Mouse (Mus musculus) CD4-positive helper T cell, adult 2 months (primary cell): ENCODE data around the gene Bola1.

Experiments used
- DNase-seq: peaks from one replicate; pipeline ENCODE4 v3.0.0-alpha.2; 2012; ENCODE audit warnings: low read depth, missing footprints, low spot score

The Bola1 gene

GRCm38 (mm10) chr3:96219661-96220130, at the start of gene Bola1, which contains the start of gene Hist2h2ab:
Gene Bola1, minus strand, starts transcription at chr3:96219709.
Gene Hist2h2ab, plus strand, starts transcription at chr3:96219865.
- DNase-seq: peak; percentile 92

- DNase-seq: peak; percentile 74
Observed at GRCm38 (mm10) chr3:96268776-96269378, 49.4 kb upstream of the Bola1 start.

DNA sequence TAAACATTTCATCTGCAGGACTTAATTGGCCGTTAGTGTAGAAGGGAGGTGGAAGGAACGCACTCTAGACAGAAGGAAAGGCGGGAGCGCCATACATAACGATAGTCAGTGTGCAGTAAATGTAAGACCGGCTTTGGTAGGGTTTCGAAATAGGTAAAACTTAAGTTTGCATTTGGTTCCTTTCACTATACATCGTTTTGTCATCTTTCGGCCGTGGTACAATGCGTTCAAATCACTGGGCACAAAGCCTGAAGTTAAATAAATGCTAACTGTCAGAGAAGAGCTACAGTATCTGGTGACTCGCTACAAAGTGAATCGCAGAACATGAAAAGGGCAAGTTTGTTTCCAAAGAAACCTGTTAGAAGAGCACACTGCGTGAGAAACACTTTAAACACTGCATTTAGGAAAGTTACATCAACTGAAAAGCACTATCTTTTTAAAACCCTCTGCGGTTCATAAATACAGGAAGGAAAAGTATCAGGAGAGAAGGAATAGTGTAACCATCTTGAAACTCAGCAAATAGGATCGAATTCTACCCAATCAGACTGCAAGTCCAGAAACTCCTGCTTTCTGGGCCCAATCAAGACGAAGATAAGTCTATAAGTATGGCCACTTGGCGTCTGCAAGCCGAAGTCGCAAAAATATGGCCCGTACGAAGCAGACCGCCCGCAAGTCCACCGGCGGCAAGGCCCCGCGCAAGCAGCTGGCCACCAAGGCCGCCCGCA, 48.7 kb upstream of the Bola1 start, which contains the start of gene Hist2h3b:
TSS of gene Hist2h3b (plus strand) at position 604 of the 725 bp plus-strand sequence.
- DNase-seq: peak; percentile 83

DNA sequence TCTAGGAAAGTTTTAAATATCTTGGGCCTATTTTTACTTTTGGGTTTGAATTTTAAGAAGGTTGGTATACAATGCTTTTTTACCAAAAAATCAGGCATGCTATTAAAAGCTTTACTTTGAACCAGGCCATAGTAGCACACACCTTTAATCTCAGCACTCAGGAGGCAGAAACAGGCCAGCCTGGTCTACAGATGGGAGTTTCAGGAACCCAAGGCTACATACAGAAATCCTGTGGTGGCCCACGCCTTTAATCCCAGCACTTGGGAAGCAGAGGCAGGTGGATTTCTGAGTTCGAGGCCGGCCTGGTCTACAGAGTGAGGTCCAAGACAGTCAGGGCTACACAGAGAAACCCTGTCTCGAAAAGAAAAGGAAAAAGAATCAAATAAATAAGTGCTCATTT, 48.0 kb upstream of the Bola1 start:
- no peak for DNase-seq

DNA sequence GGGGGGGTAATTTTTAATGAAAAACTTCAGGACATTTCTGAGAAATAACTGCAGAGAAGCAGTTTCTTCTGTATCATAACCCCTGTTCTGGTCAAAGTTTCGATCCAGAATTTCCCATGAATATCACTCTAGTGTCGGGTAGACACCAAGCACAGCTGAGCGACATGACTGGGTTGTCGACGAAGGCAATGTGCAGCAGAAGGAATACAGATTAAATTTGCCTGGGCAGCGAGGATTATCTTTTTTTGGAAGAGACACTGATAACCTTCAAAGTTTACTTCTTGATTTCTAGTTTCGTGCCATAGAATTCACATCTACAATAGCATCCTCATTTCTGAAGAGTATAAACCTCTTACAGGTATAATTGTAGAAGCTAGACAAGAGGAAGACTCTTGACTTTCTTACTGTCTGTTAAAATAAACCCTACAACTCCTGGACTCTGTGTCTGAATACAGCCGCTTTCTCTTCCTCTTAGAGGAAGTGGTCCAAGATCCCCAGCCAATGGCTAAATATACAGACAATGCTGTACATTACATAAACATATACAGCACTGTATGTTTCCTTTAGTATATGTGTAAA, 46.7 kb upstream of the Bola1 start:
- DNase-seq: no peak

DNA sequence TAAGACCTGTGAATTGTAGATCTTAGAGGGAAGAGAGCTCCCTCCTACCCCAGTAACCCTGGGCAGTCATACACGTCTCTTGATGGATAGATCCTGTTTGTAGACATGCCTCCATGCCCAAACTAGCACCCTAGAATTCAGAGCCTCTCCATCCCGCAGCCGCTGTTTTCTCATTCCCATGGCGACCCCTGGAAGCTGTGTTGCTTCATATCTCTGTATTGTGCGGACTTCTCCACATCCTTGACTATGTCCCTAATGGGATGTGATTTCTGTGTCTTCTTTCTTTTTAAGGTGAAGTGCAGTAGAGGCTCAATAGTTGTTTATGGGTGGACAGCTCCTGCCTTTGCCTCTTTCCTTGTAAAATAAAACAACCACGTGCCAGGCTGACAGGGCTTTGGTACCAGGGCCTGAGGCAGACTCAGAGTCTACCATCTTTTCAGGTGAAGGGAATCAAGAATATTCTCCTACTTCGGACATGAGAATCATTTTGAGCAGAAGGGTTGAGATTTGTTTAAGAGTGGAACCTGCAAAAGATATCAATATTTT, 45.0 kb upstream of the Bola1 start:
- no peak for DNase-seq

DNA sequence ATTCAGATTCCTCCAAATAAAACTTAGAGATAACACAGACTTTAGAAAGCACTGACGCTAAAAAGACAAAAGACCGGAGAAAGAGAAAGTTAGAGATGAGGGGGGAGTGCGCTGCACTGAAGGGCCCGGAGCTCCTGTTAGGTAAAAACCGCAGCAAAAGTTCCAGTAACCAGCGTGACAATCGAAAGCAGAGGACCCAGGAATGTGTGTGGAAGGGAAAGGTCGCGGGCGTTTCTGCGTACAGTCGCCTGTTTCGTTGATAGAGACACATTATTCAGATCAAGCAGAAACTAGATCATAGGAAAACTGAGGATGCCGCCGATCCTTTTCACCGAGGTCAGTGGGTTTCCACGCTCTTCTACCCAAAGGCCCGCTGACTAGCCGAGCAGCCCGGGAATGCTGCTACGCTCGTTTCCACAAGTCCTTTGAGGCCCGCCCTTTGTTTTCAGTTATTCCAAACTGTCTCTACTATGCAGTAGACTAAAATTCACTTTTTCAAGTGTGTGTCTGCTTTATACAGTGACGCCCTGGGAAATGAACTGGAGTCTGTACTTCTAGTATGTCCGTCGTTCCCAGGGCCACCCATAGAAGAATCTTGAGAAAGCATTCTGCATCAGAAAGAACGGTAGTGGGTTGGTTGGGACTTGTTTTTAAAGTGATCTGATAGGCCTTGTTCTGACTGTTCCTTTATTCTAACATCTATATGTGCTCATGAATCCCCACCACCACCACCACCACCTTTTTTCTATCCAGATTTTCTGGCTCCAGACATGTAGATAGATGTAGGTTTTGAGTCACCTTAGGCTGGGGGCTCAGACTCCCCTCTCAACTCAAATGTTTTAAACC, 44.3 kb upstream of the Bola1 start:
- DNase-seq: no peak

GRCm38 (mm10) chr3:96262979-96263550, 43.6 kb upstream of the Bola1 start, which contains the start of gene Hist2h4:
Gene Hist2h4, minus strand, starts transcription at chr3:96263311.
- DNase-seq: peak; percentile 95

GRCm38 (mm10) chr3:96262216-96262875, 42.8 kb upstream of the Bola1 start:
- peak; percentile 81 for DNase-seq

GRCm38 (mm10) chr3:96261623-96262022, 42.1 kb upstream of the Bola1 start:
- no peak for DNase-seq

GRCm38 (mm10) chr3:96260220-96260619, 40.7 kb upstream of the Bola1 start:
- no peak for DNase-seq

DNA sequence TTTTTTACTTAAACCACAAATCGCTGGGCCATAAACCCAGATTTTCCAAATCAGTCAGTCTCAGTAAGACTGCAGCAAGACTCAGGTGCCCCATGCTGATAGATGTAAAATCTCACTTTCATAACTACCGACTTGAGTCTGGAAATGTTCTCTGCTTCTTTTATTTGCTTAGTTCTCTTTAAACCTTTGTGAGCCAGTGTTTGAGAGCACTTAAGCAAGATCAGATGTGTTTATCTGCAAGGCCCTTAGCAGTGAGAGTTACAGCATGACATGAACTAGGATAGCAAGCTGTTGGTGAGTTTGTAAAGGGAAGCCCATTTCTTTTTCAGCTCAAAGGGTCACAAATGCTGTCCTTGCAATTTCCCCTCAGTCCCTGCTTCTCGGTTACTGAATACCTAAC, 37.7 kb upstream of the Bola1 start:
- DNase-seq: no peak

- no peak for DNase-seq
Observed at GRCm38 (mm10) chr3:96255926-96256593, 36.6 kb upstream of the Bola1 start.

DNA sequence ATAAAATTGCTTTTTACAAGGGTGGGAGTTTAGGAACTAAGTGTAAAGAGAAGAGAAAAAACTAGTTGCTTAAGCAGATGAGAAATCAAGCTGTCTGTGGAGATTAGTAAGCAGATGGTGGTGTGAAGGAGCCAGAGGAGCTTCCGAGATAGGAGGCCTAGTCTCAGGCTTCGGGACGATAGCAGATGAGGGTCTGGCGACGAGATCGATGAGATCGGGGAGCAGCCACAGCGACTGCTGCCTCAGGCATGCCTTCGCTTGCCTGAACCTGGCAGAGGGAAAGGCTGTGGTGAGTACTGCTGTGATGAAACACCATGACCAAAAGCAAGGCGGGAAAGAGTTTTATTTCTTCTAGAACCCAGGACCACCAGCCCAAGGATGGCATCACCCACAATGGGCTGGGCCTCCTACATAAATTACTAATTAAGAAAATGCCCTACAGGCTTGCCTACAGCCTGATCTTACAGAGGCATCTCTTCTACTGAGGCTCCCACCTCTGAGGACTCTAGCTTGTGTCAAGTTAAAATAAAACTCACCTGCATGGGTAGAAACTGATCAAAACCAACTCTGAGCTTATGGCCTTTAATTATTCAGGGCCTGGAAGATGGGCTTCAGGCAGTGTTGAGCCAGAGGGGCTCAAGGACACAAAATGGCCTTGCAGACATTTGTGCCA, 35.3 kb upstream of the Bola1 start:
- DNase-seq: no peak

GRCm38 (mm10) chr3:96251787-96252186, 32.3 kb upstream of the Bola1 start:
- no peak for DNase-seq

DNA sequence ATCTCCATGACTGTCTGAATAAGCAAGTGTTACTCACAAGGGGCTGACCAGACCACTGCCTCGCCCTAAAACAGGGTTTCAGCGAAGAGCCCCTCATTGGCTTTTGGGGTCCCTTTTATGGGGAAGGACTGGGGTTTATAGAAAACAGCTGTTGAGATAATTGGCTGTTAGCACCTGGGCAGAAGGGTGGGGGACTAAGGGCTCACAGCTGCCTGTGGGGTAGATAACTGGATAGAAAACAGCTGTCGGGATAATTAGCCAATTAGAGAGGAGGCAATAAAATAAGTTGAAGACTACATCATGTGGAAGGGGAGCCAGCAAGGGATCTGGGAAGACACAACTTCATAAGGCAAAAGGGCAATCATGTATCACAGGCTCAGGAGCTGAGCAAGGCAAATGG, 31.4 kb upstream of the Bola1 start:
- DNase-seq: no peak

GRCm38 (mm10) chr3:96249034-96249345, 29.5 kb upstream of the Bola1 start:
- no peak for DNase-seq

GRCm38 (mm10) chr3:96248141-96249033, 28.9 kb upstream of the Bola1 start:
- DNase-seq: no peak
